Mouse (Mus musculus) lung, adult 2 months (tissue): Measurements from ENCODE around the gene Aim2.
A peak's percentile ranks its signal among the peaks of the same experiment; 100 is the strongest.

Experiments
- CTCF ChIP-seq: fragments of 200-500 bp; IDR thresholded peaks from 2 replicates; pipeline ENCODE4 v1.5.1; 2011; ENCODE audit warnings: mild to moderate bottlenecking, low read length, control low read depth; ENCODE audit not compliant: insufficient read depth
- POLR2A ChIP-seq: fragments of 200-500 bp; IDR thresholded peaks from 2 replicates; pipeline ENCODE4 v1.6.1; 2011; ENCODE audit warnings: low read depth, mild to moderate bottlenecking, control low read depth, low read length, borderline replicate concordance; ENCODE audit errors: extremely low read depth

DNA sequence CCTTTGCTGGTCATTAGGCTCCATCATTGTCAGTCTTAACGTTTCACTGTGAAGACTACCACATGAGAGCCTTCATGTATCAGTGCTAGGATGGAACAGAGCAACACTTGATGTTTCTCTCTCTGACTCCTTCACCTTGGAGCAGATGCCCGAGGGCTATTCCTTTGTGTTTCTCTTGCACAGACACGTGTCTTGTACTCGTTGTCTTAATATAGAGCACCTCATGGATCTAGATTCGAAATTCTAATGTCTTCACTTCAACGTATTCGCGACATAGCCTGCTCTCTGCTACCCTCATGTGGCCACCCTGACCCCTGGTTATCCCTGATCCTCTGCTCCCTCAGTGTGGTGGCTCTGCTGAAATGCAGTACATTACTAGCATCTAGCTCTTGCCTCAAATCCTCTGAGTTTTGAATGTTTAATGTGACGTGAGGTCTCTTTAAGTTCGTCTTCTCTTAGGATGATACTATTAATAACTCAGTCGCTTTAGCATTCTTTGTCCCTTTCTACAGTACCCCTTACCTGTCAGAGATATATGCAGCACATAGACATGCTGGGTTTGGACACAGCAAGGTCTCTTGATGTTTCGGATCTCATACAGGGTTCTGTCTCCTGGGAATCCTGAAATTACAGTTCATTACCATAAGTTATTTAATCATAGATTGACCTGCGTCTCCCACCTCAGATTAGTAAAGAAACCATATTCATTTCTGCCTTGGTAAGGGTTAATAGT lies 26.9 kb downstream of the Aim2 start:
- TF ChIP-seq CTCF (peak; percentile 64), POLR2A (no peak)
